7 mouse cellular contexts compared by ENCODE assay signal in genomic region chr4:41274980-41275850, GRCm38 (mm10). TPM values are rescaled to one million over a fixed set of nuclear protein-coding genes. Genes with fewer than 3 reads are reported as not detected.
DNase-seq lines count a peak whose midpoint lies in the region; ATAC-seq lines count a peak whose summit lies in the region.

Gene Ubap2, minus strand, starts transcription at chr4:41275144.

- peak within 1 kb of the TSS; percentile 91 for H3K27ac ChIP-seq in intestine, embryonic 15.5 days
- H3K27ac ChIP-seq in midbrain, embryonic 10.5 days (replicated peaks), result peak within 1 kb of the TSS; percentile 97

- DNase-seq in adrenal gland, adult 2 months, result peak; percentile 97
- DNase-seq in embryo, embryonic 11.5 days (ENCODE audit: low read depth, low spot score), result peak; percentile 95
- DNase-seq in gastrocnemius, postnatal 36 days, result peak; percentile 91 to 98
- DNase-seq in left cerebral cortex, postnatal 25 days (ENCODE audit: low spot score in 2 of 2), result peak; percentile 99 to 100
- peak; percentile 97 for DNase-seq in midbrain, embryonic 10.5 days (ENCODE audit: low spot score)
- DNase-seq in right cerebral cortex, postnatal 4 days, result peak; percentile 94

- H3K4me3 ChIP-seq in intestine, embryonic 15.5 days (replicated peaks), result peak within 1 kb of the TSS; percentile 68
- peak within 1 kb of the TSS; percentile 92 for H3K4me3 ChIP-seq in midbrain, embryonic 10.5 days

- H3K36me3 ChIP-seq in intestine, embryonic 15.5 days, result no peaks in the 10 kb centered on the region
- peaks cover 22% of the 10 kb centered on the region for H3K36me3 ChIP-seq in midbrain, embryonic 10.5 days

- ATAC-seq in intestine, embryonic 15.5 days, result peak; percentile 98

- H3K27me3 ChIP-seq in intestine, embryonic 15.5 days (replicated peaks), result no peaks in the 10 kb centered on the region
- H3K27me3 ChIP-seq in midbrain, embryonic 10.5 days (ENCODE audit: low read depth, poor library complexity, severe bottlenecking), result no peaks in the 10 kb centered on the region

- no peaks in the 10 kb centered on the region for H3K9me3 ChIP-seq in intestine, embryonic 15.5 days
- no peaks in the 10 kb centered on the region for H3K9me3 ChIP-seq in midbrain, embryonic 10.5 days (replicated peaks)

- H3K9ac ChIP-seq in intestine, embryonic 15.5 days, result peak within 1 kb of the TSS; percentile 90

- peak within 1 kb of the TSS; percentile 69 for H3K4me2 ChIP-seq in intestine, embryonic 15.5 days (replicated peaks)

- intact Hi-C loops in gastrocnemius, postnatal 36 days (cut with DNase I), result no loop called here
- intact Hi-C loops in left cerebral cortex, postnatal 25 days (cut with DNase I), result loop anchor here (2.0 kb wide), 1 partner anchor 74 kb away; the partner anchor contains the start of gene Ubap1

- under 1% methylated on average over 60 of the region's 60 CpGs for WGBS in intestine, embryonic 15.5 days
- under 1% methylated on average over 60 of the region's 60 CpGs for WGBS in midbrain, embryonic 10.5 days

- peaks cover 13% of the 10 kb centered on the region for H3K4me1 ChIP-seq in intestine, embryonic 15.5 days (replicated peaks)
- peaks cover 32% of the 10 kb centered on the region for H3K4me1 ChIP-seq in midbrain, embryonic 10.5 days

RNA-seq across cellular contexts. Expression of gene Ubap2, which starts in this region (rescaled TPM):
- total RNA-seq in adrenal gland, adult 2 months (2021), result 10 to 100 TPM; 34.4 to 42.4 TPM
- polyA plus RNA-seq in adrenal gland, adult 2 months (2012; rRNA removed), result 206 and 245 TPM in 2 replicates
- total RNA-seq in gastrocnemius, postnatal 36 days (2021), result 10 to 100 TPM; 86.8 to 88.5 TPM
- 50.1 and 52.2 TPM in 2 replicates for polyA plus RNA-seq in intestine, embryonic 15.5 days (2015; fragmentation: Nextera tagmentation; extraction: Ambion mirVana)
- total RNA-seq in left cerebral cortex, postnatal 25 days (2021), result 10 to 100 TPM; 36.6 to 46.2 TPM
- polyA plus RNA-seq in midbrain, embryonic 10.5 days (2016; fragmentation: Nextera tagmentation; extraction: Ambion mirVana), result 77.0 and 86.5 TPM in 2 replicates

Comparison
In these comparisons a context has a peak if more than half of its experiments do, and no peak if none do; other contexts are left out.
1. Peak in every context shown above with its lines: DNase-seq, ATAC-seq, H3K4me3 ChIP-seq and H3K27ac ChIP-seq.